Mouse (Mus musculus) liver, adult 2 months (tissue): ENCODE data around the gene Snx27. TPM values are rescaled to one million over a fixed set of nuclear protein-coding genes. Genes with fewer than 3 reads are reported as not detected.

Experiments
- DNase-seq: peaks from one replicate; pipeline ENCODE4 v3.0.0-alpha.2; 2011; ENCODE audit warnings: low read depth, low spot score; ENCODE audit errors: extremely low read depth
- H3K27ac ChIP-seq: fragments of 200-500 bp; replicated peaks from 2 replicates; pipeline ENCODE4 v1.5.1; 2012; ENCODE audit warnings: low read depth, mild to moderate bottlenecking, control low read depth, inconsistent platforms, low read length; ENCODE audit not compliant: insufficient read depth
- H3K27me3 ChIP-seq: fragments of 200-500 bp; 2 replicates; pipeline ENCODE4 v1.6.1; 2012; ENCODE audit warnings: mild to moderate bottlenecking, moderate library complexity, low read length, inconsistent platforms; ENCODE audit not compliant: control insufficient read depth, insufficient read depth
- H3K36me3 ChIP-seq: fragments of 200-500 bp; 2 replicates; pipeline ENCODE4 v1.6.1; 2012; ENCODE audit warnings: low read length, inconsistent platforms; ENCODE audit not compliant: control insufficient read depth, insufficient read depth
- H3K4me1 ChIP-seq: fragments of 200-500 bp; 2 replicates; pipeline ENCODE4 v1.6.1; 2011; ENCODE audit warnings: low read length; ENCODE audit not compliant: control insufficient read depth, insufficient read depth
- H3K4me3 ChIP-seq: fragments of 200-500 bp; 2 replicates; pipeline ENCODE4 v1.5.1; 2011; ENCODE audit warnings: low read depth, mild to moderate bottlenecking, control low read depth, low read length, moderate library complexity; ENCODE audit not compliant: insufficient read depth
- H3K79me2 ChIP-seq: fragments of 200-500 bp; 2 replicates; pipeline ENCODE4 v1.6.1; 2012; ENCODE audit warnings: inconsistent platforms, mild to moderate bottlenecking, low read length, moderate library complexity; ENCODE audit not compliant: control insufficient read depth, insufficient read depth
- H3K9ac ChIP-seq: fragments of 200-500 bp; 2 replicates; pipeline ENCODE4 v1.6.1; 2012; ENCODE audit warnings: low read depth, mild to moderate bottlenecking, control low read depth, inconsistent platforms, low read length
- CTCF ChIP-seq: fragments of 200-500 bp; IDR thresholded peaks from 2 replicates; pipeline ENCODE4 v1.5.1; 2011; ENCODE audit warnings: low read depth, low read length, control low read depth
- POLR2A ChIP-seq: fragments of 200-500 bp; IDR thresholded peaks from 2 replicates; pipeline ENCODE4 v1.6.1; 2011; ENCODE audit warnings: low read length, control low read depth; ENCODE audit not compliant: insufficient read depth; ENCODE audit errors: extremely low read depth
- WGBS: fragments of 180-500 bp; shearing (Covaris S2); methylation state at CpG from one replicate; pipeline ENCODE4 v1.1.7; 2018; 5-methylcytosine and 5-hydroxymethylcytosine counted together
- polyA plus RNA-seq: library from polyadenylated mRNA; depleted of rRNA; stranded (reverse); fragments of >200 nt; gene quantifications from 2 replicates; pipeline ENCODE4 v1.2.3, GENCODE M21; 2012; rRNA removed
- total RNA-seq: library from RNA; depleted of rRNA; stranded (reverse); fragments of >200 nt; gene quantifications from 2 replicates; pipeline ENCODE4 v1.2.3, GENCODE M21; 2014; rRNA removed

Snx27 gene
- total and polyA plus RNA-seq, 2 experiments, result 4.7 to 9.6 TPM

DNA sequence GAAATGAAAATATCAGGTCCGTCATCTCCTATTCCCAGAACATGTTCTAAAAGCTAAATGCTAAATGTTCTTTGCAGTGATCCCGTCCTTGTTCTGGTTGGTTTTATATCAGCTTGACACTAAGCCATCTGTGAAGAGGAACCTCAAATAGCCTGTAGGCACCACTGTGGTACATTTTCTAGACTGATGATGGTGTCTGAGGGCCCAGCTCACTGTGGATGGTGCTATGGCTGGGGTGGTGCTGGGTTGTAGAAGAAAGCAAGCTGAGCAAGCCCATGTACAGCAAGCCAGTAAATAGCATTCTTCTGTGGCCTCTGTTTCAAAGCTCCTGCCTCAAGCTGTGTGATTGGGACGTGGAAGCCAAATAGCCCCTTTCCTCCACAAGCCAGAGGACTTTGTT, 125.5 kb downstream of the Snx27 start:
- Histone ChIP-seq H3K36me3 (no peaks in the 10 kb centered on the region), H3K79me2 (no peaks in the 10 kb centered on the region), H3K9ac (no peak overlapping the region), H3K4me1 (no peaks in the 10 kb centered on the region), H3K27me3 (no peaks in the 10 kb centered on the region), H3K4me3 (no peak overlapping the region), H3K27ac (no peak overlapping the region)
- no peak for TF ChIP-seq POLR2A
- TF ChIP-seq CTCF, result no peak
- no peak for DNase-seq
- 81% methylated on average over 3 of the region's 3 CpGs for WGBS

DNA sequence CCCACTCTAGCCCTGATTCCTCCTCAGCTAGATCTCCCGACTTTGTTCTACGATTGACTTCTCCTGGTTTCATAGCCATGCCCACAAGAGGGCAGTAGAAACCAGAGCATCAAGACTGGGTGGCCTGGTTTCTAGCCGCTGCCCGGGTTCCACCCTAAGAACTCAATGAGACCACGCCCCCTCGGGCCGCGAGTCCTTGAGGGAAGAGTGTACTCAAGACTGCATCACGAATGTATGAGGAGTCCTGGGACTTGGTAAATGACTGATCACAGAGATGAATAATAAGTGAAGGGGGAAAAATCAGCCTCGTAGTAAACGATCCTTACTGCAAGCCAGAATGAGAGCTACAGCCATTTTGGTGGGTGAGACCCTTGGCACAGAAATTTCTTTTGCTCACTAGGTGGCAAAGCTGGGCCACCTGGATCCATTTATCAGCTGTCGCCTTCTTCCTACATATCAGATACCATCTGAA, 126.0 kb downstream of the Snx27 start:
- Histone ChIP-seq H3K79me2 (no peaks in the 10 kb centered on the region), H3K36me3 (no peaks in the 10 kb centered on the region), H3K27ac (no peak overlapping the region), H3K4me3 (no peak overlapping the region), H3K9ac (no peak overlapping the region), H3K27me3 (no peaks in the 10 kb centered on the region), H3K4me1 (no peaks in the 10 kb centered on the region)
- TF ChIP-seq CTCF (peak; percentile 78), POLR2A (no peak)
- DNase-seq, result peak; percentile 67
- WGBS, result 7% methylated on average over 12 of the region's 12 CpGs

DNA sequence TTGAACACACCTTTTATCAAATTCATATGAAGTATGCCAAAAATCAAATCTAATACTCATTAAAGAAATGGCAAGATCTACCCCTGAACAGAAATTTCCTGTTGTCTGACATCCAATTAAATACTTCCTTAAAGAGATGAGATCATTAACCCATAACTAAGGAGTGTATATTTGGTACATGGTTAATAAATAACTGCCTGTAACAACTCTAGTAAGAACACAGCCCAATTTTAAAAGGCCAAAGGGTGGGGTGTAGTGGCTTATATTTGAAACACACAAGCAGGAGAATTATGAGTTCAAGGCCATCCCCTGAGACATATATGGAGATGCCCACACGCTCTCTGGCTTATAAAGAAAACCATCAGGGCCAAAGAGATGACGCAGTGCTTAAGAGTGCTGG, 133.1 kb downstream of the Snx27 start:
- H3K36me3 ChIP-seq, result peaks cover 39% of the 10 kb centered on the region
- H3K27me3 ChIP-seq, result no peaks in the 10 kb centered on the region
- 83% methylated on average over 2 of the region's 2 CpGs for WGBS
- H3K9ac ChIP-seq, result no peak overlapping the region
- no peak overlapping the region for H3K4me3 ChIP-seq
- no peaks in the 10 kb centered on the region for H3K79me2 ChIP-seq
- no peak for TF ChIP-seq CTCF
- TF ChIP-seq POLR2A, result no peak
- DNase-seq, result peak; percentile 34
- no peak overlapping the region for H3K27ac ChIP-seq
- 0 out of 2 replicates have a peak, but pooled peaks cover under 1% of the 10 kb centered on the region for H3K4me1 ChIP-seq

Other genes with a start within 250 kb of the Snx27 start
- 0.09 and 0.20 TPM in 2 replicates for gene Them5, start 240.6 kb downstream of the Snx27 start, total RNA-seq
- not detected in 2 replicates for gene Them5, start 240.6 kb downstream of the Snx27 start, polyA plus RNA-seq
- gene C2cd4d, start 220.3 kb downstream of the Snx27 start, total RNA-seq, result 0.18 and 0.40 TPM in 2 replicates
- 2.1 and 2.5 TPM in 2 replicates for gene C2cd4d, start 220.3 kb downstream of the Snx27 start, polyA plus RNA-seq
- 36.3 and 50.3 TPM in 2 replicates for gene Rorc, start 209.9 kb downstream of the Snx27 start, total RNA-seq
- 31.6 and 34.4 TPM in 2 replicates for gene Rorc, start 209.9 kb downstream of the Snx27 start, polyA plus RNA-seq
- gene Lingo4, start 184.2 kb downstream of the Snx27 start, total RNA-seq, result 0.20 and 0.37 TPM in 2 replicates
- 0.12 and 0.16 TPM in 2 replicates for gene Lingo4, start 184.2 kb downstream of the Snx27 start, polyA plus RNA-seq
- gene Tdrkh, start 169.4 kb downstream of the Snx27 start, total RNA-seq, result 1.5 and 1.8 TPM in 2 replicates
- 0.22 and 0.66 TPM in 2 replicates for gene Tdrkh, start 169.4 kb downstream of the Snx27 start, polyA plus RNA-seq
- 44.6 and 45.9 TPM in 2 replicates for gene Mrpl9, start 139.4 kb downstream of the Snx27 start, total RNA-seq
- gene Mrpl9, start 139.4 kb downstream of the Snx27 start, polyA plus RNA-seq, result 31.1 and 31.8 TPM in 2 replicates
- gene Oaz3, start 138.8 kb downstream of the Snx27 start, total RNA-seq, result 0.37 TPM in 1 of 2 replicates, not detected in the other
- 0.15 and 0.43 TPM in 2 replicates for gene Oaz3, start 138.8 kb downstream of the Snx27 start, polyA plus RNA-seq
- gene Celf3, start 104.4 kb downstream of the Snx27 start, total RNA-seq, result not detected in 2 replicates
- 0.05 TPM in 1 of 2 replicates, not detected in the other for gene Celf3, start 104.4 kb downstream of the Snx27 start, polyA plus RNA-seq
- gene Riiad1, start 102.4 kb downstream of the Snx27 start, total RNA-seq, result not detected in 2 replicates
- gene Riiad1, start 102.4 kb downstream of the Snx27 start, polyA plus RNA-seq, result not detected in 2 replicates
- not detected in 2 replicates for gene Gm10972, start 60.4 kb upstream of the Snx27 start, total RNA-seq
- gene Gm10972, start 60.4 kb upstream of the Snx27 start, polyA plus RNA-seq, result not detected in 2 replicates
- 2.1 and 2.6 TPM in 2 replicates for gene Tuft1, start 76.2 kb upstream of the Snx27 start, total RNA-seq
- 2.6 and 7.3 TPM in 2 replicates for gene Tuft1, start 76.2 kb upstream of the Snx27 start, polyA plus RNA-seq
- 57.4 and 86.2 TPM in 2 replicates for gene Selenbp2, start 110.8 kb upstream of the Snx27 start, total RNA-seq
- 24.5 and 148 TPM in 2 replicates for gene Selenbp2, start 110.8 kb upstream of the Snx27 start, polyA plus RNA-seq
- 7.6 and 9.2 TPM in 2 replicates for gene Cgn, start 203.8 kb upstream of the Snx27 start, total RNA-seq
- gene Cgn, start 203.8 kb upstream of the Snx27 start, polyA plus RNA-seq, result 7.3 and 7.4 TPM in 2 replicates